Mouse (Mus musculus): ENCODE measurements at regions not wholly inside any gene's neighbourhood (a gene's known extent, or its start where the extent isn't known, plus 50 kb on each side); places are given as distances from the start of the nearest gene placed in this dataset.

- no peaks in the 10 kb centered on the region for H3K36me3 ChIP-seq (ENCODE audit: control insufficient read depth in 1 of 2, insufficient read depth in 2 of 2, low read length in 2 of 2)
These were observed 668.7 kb upstream of the 3110018I06Rik start for GRCm38 (mm10) chr12:106819736-106820135.

GRCm38 (mm10) chr12:106822311-106822710 is 666.1 kb upstream of the 3110018I06Rik start:
- H3K27ac ChIP-seq (ENCODE audit: control insufficient read depth, low read depth, low read length): no peak overlapping the region
- no peaks in the 10 kb centered on the region for H3K36me3 ChIP-seq (ENCODE audit: control insufficient read depth in 1 of 2, insufficient read depth in 2 of 2, low read length in 2 of 2)
- H3K9ac ChIP-seq (ENCODE audit: control insufficient read depth, low read depth, low read length, poor library complexity, severe bottlenecking): no peak overlapping the region
- no peaks in the 10 kb centered on the region for H3K9me3 ChIP-seq (replicated peaks; ENCODE audit: insufficient read depth, low read length)
- no peak overlapping the region for H3K4me3 ChIP-seq (ENCODE audit: control insufficient read depth in 1 of 2, insufficient read depth in 1 of 2, low read depth in 2 of 2, low read length in 2 of 2)
- TF ChIP-seq RAD21 (IDR thresholded peaks at IDR 0.05; ENCODE audit: low read depth, low read length) (no peak), NELFE (IDR thresholded peaks at IDR 0.05; ENCODE audit: low read depth, low read length) (no peak), MYC (IDR thresholded peaks at IDR 0.05; ENCODE audit: low read depth, low read length) (no peak), EP300 (IDR thresholded peaks at IDR 0.05; ENCODE audit: low read depth in 1 of 2, low read length in 2 of 2) (no peak), CHD2 (IDR thresholded peaks at IDR 0.05; ENCODE audit: low read length) (no peak), GABPA (IDR thresholded peaks at IDR 0.05; ENCODE audit: low read depth, low read length) (no peak), ZMIZ1 (IDR thresholded peaks at IDR 0.05; ENCODE audit: low read depth, low read length) (no peak), CTCF (IDR thresholded peaks at IDR 0.05 in 2 of 3, conservative IDR thresholded peaks at IDR 0.05 in 1 of 3; ENCODE audit: control insufficient read depth in 1 of 3, insufficient read depth in 1 of 3, low read depth in 2 of 3, low read length in 3 of 3, poor library complexity in 1 of 3, severe bottlenecking in 1 of 3) (no peak), POLR2AphosphoS5 (IDR thresholded peaks at IDR 0.05; ENCODE audit: borderline replicate concordance, low read depth, low read length) (no peak), MXI1 (IDR thresholded peaks at IDR 0.05; ENCODE audit: low read depth, low read length) (no peak), POLR2A (IDR thresholded peaks at IDR 0.05; ENCODE audit: control insufficient read depth in 1 of 2, insufficient read depth in 1 of 2, low read depth in 1 of 2, low read length in 2 of 2, poor library complexity in 1 of 2) (no peak), MEF2A (IDR thresholded peaks at IDR 0.05; ENCODE audit: extremely low read depth, insufficient replicate concordance, low read depth, low read length, poor library complexity, severe bottlenecking) (no peak), ELF1 (IDR thresholded peaks at IDR 0.05; ENCODE audit: low read depth, low read length) (no peak), MYB (IDR thresholded peaks at IDR 0.05; ENCODE audit: low read depth, low read length) (no peak), NRF1 (IDR thresholded peaks at IDR 0.05; ENCODE audit: insufficient read depth, low read depth, low read length, poor library complexity, severe bottlenecking) (no peak), GATA1 (IDR thresholded peaks at IDR 0.05; ENCODE audit: low read depth, low read length) (no peak), CHD1 (IDR thresholded peaks at IDR 0.05; ENCODE audit: low read depth, low read length) (no peak), MAX (IDR thresholded peaks at IDR 0.05; ENCODE audit: low read length) (no peak), POLR2AphosphoS2 (IDR thresholded peaks at IDR 0.05; ENCODE audit: low read length) (no peak)
- H3K27me3 ChIP-seq (ENCODE audit: control insufficient read depth in 1 of 2, insufficient read depth in 2 of 2, low read length in 2 of 2): no peaks in the 10 kb centered on the region
- H3K4me1 ChIP-seq (ENCODE audit: control insufficient read depth in 1 of 2, insufficient read depth in 2 of 2, low read length in 2 of 2): no peaks in the 10 kb centered on the region
- no peak for DNase-seq (ENCODE audit: low read depth, low spot score)
- no peaks in the 10 kb centered on the region for H3K79me2 ChIP-seq (ENCODE audit: control insufficient read depth, insufficient read depth, low read length, poor library complexity)

More at GRCm38 (mm10) chr12:106819736-106820135, 668.7 kb upstream of the 3110018I06Rik start:
- H3K27ac ChIP-seq (ENCODE audit: control insufficient read depth, low read depth, low read length): no peak overlapping the region
- H3K4me3 ChIP-seq (ENCODE audit: control insufficient read depth in 1 of 2, insufficient read depth in 1 of 2, low read depth in 2 of 2, low read length in 2 of 2): no peak overlapping the region
- no peak overlapping the region for H3K9ac ChIP-seq (ENCODE audit: control insufficient read depth, low read depth, low read length, poor library complexity, severe bottlenecking)
- no peaks in the 10 kb centered on the region for H3K79me2 ChIP-seq (ENCODE audit: control insufficient read depth, insufficient read depth, low read length, poor library complexity)
- no peaks in the 10 kb centered on the region for H3K27me3 ChIP-seq (ENCODE audit: control insufficient read depth in 1 of 2, insufficient read depth in 2 of 2, low read length in 2 of 2)
- H3K9me3 ChIP-seq (replicated peaks; ENCODE audit: insufficient read depth, low read length): no peaks in the 10 kb centered on the region
- DNase-seq (ENCODE audit: low read depth, low spot score): no peak
- no peaks in the 10 kb centered on the region for H3K4me1 ChIP-seq (ENCODE audit: control insufficient read depth in 1 of 2, insufficient read depth in 2 of 2, low read length in 2 of 2)
- TF ChIP-seq E2F4 (IDR thresholded peaks at IDR 0.05; ENCODE audit: borderline replicate concordance, low read depth, low read length) (no peak), CTCF (IDR thresholded peaks at IDR 0.05 in 2 of 3, conservative IDR thresholded peaks at IDR 0.05 in 1 of 3; ENCODE audit: control insufficient read depth in 1 of 3, insufficient read depth in 1 of 3, low read depth in 2 of 3, low read length in 3 of 3, poor library complexity in 1 of 3, severe bottlenecking in 1 of 3) (no peak), POLR2AphosphoS2 (IDR thresholded peaks at IDR 0.05; ENCODE audit: low read length) (no peak), MYC (IDR thresholded peaks at IDR 0.05; ENCODE audit: low read depth, low read length) (no peak), HCFC1 (IDR thresholded peaks at IDR 0.05; ENCODE audit: low read depth, low read length) (no peak), MAFK (IDR thresholded peaks at IDR 0.05; ENCODE audit: borderline replicate concordance, low read depth, low read length) (no peak), UBTF (IDR thresholded peaks at IDR 0.05; ENCODE audit: borderline replicate concordance, insufficient read depth, low read depth, low read length) (no peak), ZMIZ1 (IDR thresholded peaks at IDR 0.05; ENCODE audit: low read depth, low read length) (no peak)
